Mouse (Mus musculus) thymus, postnatal 14 days (tissue): ENCODE measurements around the gene Creb5.

ENCODE experiments used
- DNase-seq: peaks from one replicate; pipeline ENCODE4 v3.0.0; 2021

Gene Creb5

GRCm38 (mm10) chr6:53710560-53710959, 423.5 kb downstream of the Creb5 start:
- no peak for DNase-seq

GRCm38 (mm10) chr6:53713152-53713551, 426.1 kb downstream of the Creb5 start:
- no peak for DNase-seq

- DNase-seq = no peak
Measured at GRCm38 (mm10) chr6:53714908-53715321, 427.8 kb downstream of the Creb5 start.

GRCm38 (mm10) chr6:53716013-53716412, 428.9 kb downstream of the Creb5 start:
- no peak for DNase-seq

- no peak for DNase-seq
Measured at GRCm38 (mm10) chr6:53720009-53720408, 432.9 kb downstream of the Creb5 start.

DNA sequence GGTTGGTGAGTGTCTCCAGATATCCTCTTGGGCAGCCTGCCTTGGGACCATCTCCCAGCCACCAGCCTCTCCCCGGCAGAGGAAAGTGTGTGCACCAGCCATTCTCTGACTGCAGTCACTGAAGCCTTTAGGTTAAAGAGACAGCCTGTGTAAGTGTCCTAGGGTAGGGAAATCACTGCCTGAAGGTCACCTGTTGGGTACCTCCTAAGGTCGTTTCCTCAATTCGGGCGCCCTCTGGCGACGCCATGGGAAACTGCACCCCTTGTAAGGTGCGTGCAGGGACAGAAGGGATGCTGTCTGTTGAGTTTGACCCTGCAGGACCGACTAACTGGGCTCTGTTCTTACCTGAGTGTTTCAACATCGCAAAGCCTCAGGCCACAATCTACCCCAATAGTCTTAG, 434.5 kb downstream of the Creb5 start:
- peak; percentile 67 for DNase-seq

GRCm38 (mm10) chr6:53722694-53723093, 435.6 kb downstream of the Creb5 start:
- no peak for DNase-seq

DNA sequence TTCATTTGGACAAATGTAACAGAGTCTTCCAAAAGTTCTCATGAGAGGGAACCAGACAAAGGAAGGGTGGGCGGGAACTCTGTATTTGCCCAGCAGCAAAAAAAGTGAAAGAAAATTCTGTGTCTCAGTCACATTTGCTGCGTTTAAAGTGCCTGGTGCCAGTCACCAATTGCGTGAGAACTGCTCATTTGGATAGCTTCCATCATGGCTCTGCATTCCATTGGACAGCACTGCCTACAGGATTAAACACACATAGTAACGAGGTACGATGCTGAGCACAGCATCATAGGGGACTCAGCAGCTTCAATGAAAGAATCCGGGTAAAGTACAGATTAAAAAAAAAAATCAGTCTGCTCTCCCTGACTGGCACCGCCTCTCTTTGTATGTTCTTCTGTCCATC, 443.4 kb downstream of the Creb5 start:
- DNase-seq = no peak

GRCm38 (mm10) chr6:53730996-53731485, 444.0 kb downstream of the Creb5 start:
- no peak for DNase-seq

GRCm38 (mm10) chr6:53733546-53733945, 446.5 kb downstream of the Creb5 start:
- DNase-seq = no peak

GRCm38 (mm10) chr6:53733999-53734398, 446.9 kb downstream of the Creb5 start:
- DNase-seq = no peak

GRCm38 (mm10) chr6:53735696-53736095, 448.6 kb downstream of the Creb5 start:
- no peak for DNase-seq

DNA sequence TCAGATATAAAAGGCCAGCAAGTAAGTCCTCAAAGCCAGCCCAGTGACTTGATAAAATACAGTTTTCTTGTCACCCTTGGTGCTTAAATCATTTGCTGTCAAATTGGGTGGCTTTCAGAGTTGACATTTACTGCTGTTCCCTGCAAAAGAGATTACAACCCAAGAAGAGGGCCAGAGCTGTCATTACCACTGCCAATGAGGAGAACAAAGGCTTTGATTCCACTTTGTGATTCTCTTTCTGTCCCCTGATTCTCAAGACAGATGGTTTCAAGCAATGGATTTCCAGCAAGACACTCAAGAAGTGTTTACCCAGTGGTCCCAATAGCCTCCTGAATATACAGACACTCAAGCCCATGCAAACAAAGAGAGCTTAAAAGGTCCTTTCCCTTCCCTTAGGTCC, 451.1 kb downstream of the Creb5 start:
- no peak for DNase-seq

- DNase-seq = no peak
Measured at GRCm38 (mm10) chr6:53741222-53741621, 454.2 kb downstream of the Creb5 start.
